Mouse (Mus musculus): Measurements from ENCODE around the gene Olfr714.
A peak's percentile ranks its signal among the peaks of the same experiment; 100 is the strongest.
"Not testable (repeated sequence)": the region's sequence is repeated elsewhere in the genome, so short reads cannot be mapped to it uniquely, and the experiment has no call there.

Gene Olfr714

GRCm38 (mm10) chr7:107070681-107071080 is at the start of gene Olfr714:
Gene Olfr714, plus strand, starts transcription at chr7:107070981.
- no peak for DNase-seq

GRCm38 (mm10) chr7:107030874-107031273 is 39.9 kb upstream of the Olfr714 start, which contains the start of gene Olfr713:
Gene Olfr713, plus strand, starts transcription at chr7:107031174.
- no peak for DNase-seq

GRCm38 (mm10) chr7:107039934-107040563 is 30.7 kb upstream of the Olfr714 start:
- DNase-seq = no peak

GRCm38 (mm10) chr7:107043136-107043535 is 27.6 kb upstream of the Olfr714 start:
- no peak for DNase-seq

- DNase-seq = no peak
Measured at GRCm38 (mm10) chr7:107044407-107044806, 26.4 kb upstream of the Olfr714 start.

- DNase-seq = peak; percentile 31
Measured at GRCm38 (mm10) chr7:107045833-107046232, 24.9 kb upstream of the Olfr714 start.

GRCm38 (mm10) chr7:107047578-107047977 is 23.2 kb upstream of the Olfr714 start:
- no peak for DNase-seq

GRCm38 (mm10) chr7:107092920-107093319 is 22.1 kb downstream of the Olfr714 start, which contains the start of gene Olfr17:
Gene Olfr17, plus strand, starts transcription at chr7:107093220.
- DNase-seq = no peak

- not testable (repeated sequence) for DNase-seq
Measured at GRCm38 (mm10) chr7:107110269-107110668, 39.5 kb downstream of the Olfr714 start, which contains the start of gene Olfr715b. Gene Olfr715b, minus strand, starts transcription at chr7:107110369.
